9 mouse cellular contexts compared by ENCODE assay signal in the genomic region with DNA sequence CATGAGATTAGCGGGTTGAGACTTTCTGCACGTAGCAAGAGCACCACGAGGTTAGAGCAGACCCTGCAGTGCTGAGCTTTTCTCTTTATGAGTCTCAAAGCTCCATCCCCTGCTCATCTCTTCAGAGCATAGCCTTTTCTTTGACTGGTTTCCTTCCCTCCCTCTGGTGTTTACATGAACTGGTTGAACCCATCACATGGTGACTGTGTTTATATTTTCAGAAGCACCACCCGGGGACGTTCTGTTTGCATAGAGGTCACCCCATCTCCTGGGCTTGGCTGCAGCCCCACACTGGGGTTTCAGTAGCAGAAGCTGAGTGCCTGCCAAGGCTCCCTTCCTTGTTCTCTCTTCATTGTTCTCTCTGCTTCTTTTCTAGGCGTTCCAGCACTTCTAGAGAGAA. TPM values are rescaled to one million over a fixed set of nuclear protein-coding genes. Genes with fewer than 3 reads are reported as not detected.
DNase-seq lines count a peak whose midpoint lies in the region; ATAC-seq and TF ChIP-seq lines count a peak whose summit lies in the region.
"Had no signal": no experiment of that assay in that cellular context is flagged by ENCODE, and none has a peak within 500 bp of the region (broad histone marks: within the 10 kb centered on the region; RNA-seq: fewer than 3 reads in every experiment).

No protein-coding gene starts in this region.

- no peaks in the 10 kb centered on the region for H3K4me1 ChIP-seq in forebrain, embryonic 11.5 days (replicated peaks; ENCODE audit: control insufficient read depth, insufficient read depth, low read length)
- H3K4me1 ChIP-seq in forebrain, postnatal 0 days (ENCODE audit: insufficient read depth): no peaks in the 10 kb centered on the region
- peaks cover 13% of the 10 kb centered on the region; the same call in 1 of the 2 replicates for H3K4me1 ChIP-seq in stomach, embryonic 15.5 days
- no peaks in the 10 kb centered on the region for H3K4me1 ChIP-seq in forebrain, embryonic 16.5 days (replicated peaks; ENCODE audit: control insufficient read depth, insufficient read depth, low read length)
- H3K4me1 ChIP-seq: megakaryocyte, embryonic 14.5 days had no signal

- no peak for TF ChIP-seq CTCF in forebrain, postnatal 0 days (IDR thresholded peaks at IDR 0.05; ENCODE audit: low read depth)

- H3K27me3 ChIP-seq in forebrain, embryonic 11.5 days (ENCODE audit: control insufficient read depth, insufficient read depth, low read length): no peaks in the 10 kb centered on the region
- H3K27me3 ChIP-seq in forebrain, postnatal 0 days (ENCODE audit: insufficient read depth, low read length): no peaks in the 10 kb centered on the region
- no peaks in the 10 kb centered on the region for H3K27me3 ChIP-seq in stomach, embryonic 15.5 days (replicated peaks)
- no peaks in the 10 kb centered on the region for H3K27me3 ChIP-seq in forebrain, embryonic 16.5 days (replicated peaks; ENCODE audit: control insufficient read depth, insufficient read depth, low read length)
- H3K27me3 ChIP-seq: megakaryocyte, embryonic 14.5 days had no signal

- no peaks in the 10 kb centered on the region for H3K9me3 ChIP-seq in forebrain, embryonic 11.5 days (ENCODE audit: control insufficient read depth, low read length)
- no peaks in the 10 kb centered on the region for H3K9me3 ChIP-seq in forebrain, postnatal 0 days (ENCODE audit: low read length)
- no peaks in the 10 kb centered on the region for H3K9me3 ChIP-seq in stomach, embryonic 15.5 days
- no peaks in the 10 kb centered on the region for H3K9me3 ChIP-seq in forebrain, embryonic 16.5 days (ENCODE audit: control insufficient read depth, low read length)
- H3K9me3 ChIP-seq: megakaryocyte, embryonic 14.5 days had no signal

- no peak overlapping the region for H3K9ac ChIP-seq in forebrain, embryonic 11.5 days (ENCODE audit: low read length)
- H3K9ac ChIP-seq in forebrain, postnatal 0 days: no peak overlapping the region
- H3K9ac ChIP-seq in stomach, embryonic 15.5 days: no peak overlapping the region
- no peak overlapping the region for H3K9ac ChIP-seq in forebrain, embryonic 16.5 days (replicated peaks; ENCODE audit: low read depth, low read length)

- WGBS in forebrain, embryonic 11.5 days: 79% methylated on average over 6 of the region's 6 CpGs
- 70% methylated on average over 6 of the region's 6 CpGs for WGBS in forebrain, postnatal 0 days
- 30% methylated on average over 6 of the region's 6 CpGs for WGBS in stomach, embryonic 15.5 days
- 71% methylated on average over 6 of the region's 6 CpGs for WGBS in forebrain, embryonic 16.5 days

- no peak for ATAC-seq in forebrain, embryonic 11.5 days (replicated peaks; ENCODE audit: low FRiP score)
- ATAC-seq in forebrain, postnatal 0 days: no peak
- ATAC-seq in stomach, embryonic 15.5 days (ENCODE audit: insufficient read depth, low FRiP score, low read depth): peak; percentile 70; the same call in 1 of the 2 replicates
- no peak for ATAC-seq in forebrain, embryonic 16.5 days

- no peaks in the 10 kb centered on the region for H3K36me3 ChIP-seq in forebrain, embryonic 11.5 days (ENCODE audit: control insufficient read depth, insufficient read depth, low read length)
- no peaks in the 10 kb centered on the region for H3K36me3 ChIP-seq in forebrain, postnatal 0 days (ENCODE audit: insufficient read depth)
- H3K36me3 ChIP-seq in stomach, embryonic 15.5 days: no peaks in the 10 kb centered on the region
- no peaks in the 10 kb centered on the region for H3K36me3 ChIP-seq in forebrain, embryonic 16.5 days (ENCODE audit: control insufficient read depth, insufficient read depth)

- H3K27ac ChIP-seq in forebrain, embryonic 11.5 days (ENCODE audit: low read depth, low read length): no peak overlapping the region
- H3K27ac ChIP-seq in forebrain, postnatal 0 days (ENCODE audit: low read depth, low read length): no peak overlapping the region
- peak overlapping the region; percentile 68 for H3K27ac ChIP-seq in stomach, embryonic 15.5 days
- no peak overlapping the region for H3K27ac ChIP-seq in forebrain, embryonic 16.5 days (ENCODE audit: low read length)

- no peak overlapping the region for H3K4me3 ChIP-seq in forebrain, embryonic 11.5 days (ENCODE audit: low read depth, low read length)
- no peak overlapping the region for H3K4me3 ChIP-seq in forebrain, postnatal 0 days (ENCODE audit: low read depth, low read length)
- no peak overlapping the region for H3K4me3 ChIP-seq in stomach, embryonic 15.5 days (replicated peaks)
- no peak overlapping the region for H3K4me3 ChIP-seq in forebrain, embryonic 16.5 days (replicated peaks; ENCODE audit: low read length)
- H3K4me3 ChIP-seq: megakaryocyte, embryonic 14.5 days had no signal

- no peak overlapping the region for H3K4me2 ChIP-seq in forebrain, embryonic 11.5 days (ENCODE audit: low read depth, low read length, severe bottlenecking)
- no peak overlapping the region for H3K4me2 ChIP-seq in forebrain, postnatal 0 days (ENCODE audit: low read depth)
- no peak overlapping the region for H3K4me2 ChIP-seq in stomach, embryonic 15.5 days
- H3K4me2 ChIP-seq in forebrain, embryonic 16.5 days (ENCODE audit: low read length): no peak overlapping the region

- peak; percentile 15 for DNase-seq in forebrain, embryonic 11.5 days (ENCODE audit: low spot score)
- DNase-seq in forebrain, postnatal 0 days: no peak
- peak; percentile 36 to 40 for DNase-seq in right cerebral cortex, postnatal 10 days (ENCODE audit: low spot score in 2 of 2)
- no peak for DNase-seq in right cerebral cortex, postnatal 4 days
- peak; percentile 74 for DNase-seq in kidney, postnatal 10 days
- DNase-seq in liver: no peak

RNA-seq across cellular contexts. Expression of gene Igfbp5, which starts 40.1 kb away (rescaled TPM):
- 35.7 and 37.4 TPM in 2 replicates for polyA plus RNA-seq in forebrain, embryonic 11.5 days (2014; fragmentation: Nextera tagmentation; extraction: Ambion mirVana)
- total RNA-seq in forebrain, postnatal 0 days (2014; rRNA removed): 68.2 and 104 TPM in 2 replicates
- 26.1 and 36.2 TPM in 2 replicates for polyA plus RNA-seq in forebrain, postnatal 0 days (2015; fragmentation: Nextera tagmentation; extraction: Ambion mirVana)
- polyA plus RNA-seq in stomach, embryonic 15.5 days (2015; fragmentation: Nextera tagmentation; extraction: Ambion mirVana): 89.8 and 94.7 TPM in 2 replicates
- polyA plus RNA-seq in forebrain, embryonic 16.5 days (2015; fragmentation: Nextera tagmentation; extraction: Ambion mirVana): 26.8 and 31.0 TPM in 2 replicates

Comparison
In these comparisons a context has a peak if more than half of its experiments do, and no peak if none do; other contexts are left out.
1. DNase-seq: peak in forebrain, embryonic 11.5 days (single experiment), right cerebral cortex, postnatal 10 days (2 of 2) and kidney, postnatal 10 days (single experiment); none in forebrain, postnatal 0 days (single experiment), right cerebral cortex, postnatal 4 days (single experiment) and liver (single experiment).